Mouse (Mus musculus) erythroblast, adult 5-6 weeks (primary cell): ENCODE measurements around the gene Mgat4e. TPM values are rescaled to one million over a fixed set of nuclear protein-coding genes. Genes with fewer than 3 reads are reported as not detected.
"Not testable (repeated sequence)": the region's sequence is repeated elsewhere in the genome, so short reads cannot be mapped to it uniquely, and the experiment has no call there.

Experiments used
- ATAC-seq: replicated peaks from 2 replicates; pipeline ENCODE4 v1.8.0; 2016; ENCODE audit warnings: moderate number of reproducible peaks, mild to moderate bottlenecking, moderate TSS enrichment, inconsistent platforms; ENCODE audit not compliant: poor library complexity, low FRiP score, severe bottlenecking
- total RNA-seq, 2 experiments: library from RNA; stranded (forward) in 1 of 2; stranded (reverse) in 1 of 2; fragments of 150-400 nt in 1 of 2; fragments of 200-764, 138-1000 nt in 1 of 2; gene quantifications; 2 replicates each; pipeline versions ENCODE4 v1.2.3 to v1.2.4; 2015 to 2017; ENCODE audit warnings: low replicate concordance in 2 of 2

The Mgat4e gene
- total RNA-seq, 2 experiments from 2014 or later, result not detected

- ATAC-seq, result peak; percentile 83
Observed at GRCm38 (mm10) chr1:134556671-134557218, 7.3 kb upstream of the Mgat4e start.

- ATAC-seq, result peak; percentile 19
Observed at GRCm38 (mm10) chr1:134555871-134556670, 6.6 kb upstream of the Mgat4e start.

GRCm38 (mm10) chr1:134555240-134555870, 5.9 kb upstream of the Mgat4e start:
- ATAC-seq, result peak; percentile 38; the same call in 1 of the 2 replicates

- no peak for ATAC-seq
Observed at GRCm38 (mm10) chr1:134552396-134552795, 2.9 kb upstream of the Mgat4e start.

- ATAC-seq, result no peak
Observed at GRCm38 (mm10) chr1:134551869-134552268, 2.4 kb upstream of the Mgat4e start.

GRCm38 (mm10) chr1:134548231-134548630, 1.3 kb downstream of the Mgat4e start:
- ATAC-seq, result no peak

- no peak for ATAC-seq
Observed at GRCm38 (mm10) chr1:134540610-134541009, 8.9 kb downstream of the Mgat4e start.

GRCm38 (mm10) chr1:134535513-134535912, 14.0 kb downstream of the Mgat4e start:
- peak; percentile 53 for ATAC-seq

- no peak for ATAC-seq
Observed at GRCm38 (mm10) chr1:134535054-134535453, 14.4 kb downstream of the Mgat4e start.

GRCm38 (mm10) chr1:134533710-134534109, 15.8 kb downstream of the Mgat4e start:
- not testable (repeated sequence) for ATAC-seq

GRCm38 (mm10) chr1:134530618-134531017, 18.9 kb downstream of the Mgat4e start:
- no peak for ATAC-seq

GRCm38 (mm10) chr1:134526752-134527151, 22.7 kb downstream of the Mgat4e start:
- ATAC-seq, result peak; percentile 94

GRCm38 (mm10) chr1:134525015-134525414, 24.5 kb downstream of the Mgat4e start:
- no peak for ATAC-seq

- 0 out of 2 replicates have a peak, but pooled peaks have one; percentile 32 for ATAC-seq
Observed at GRCm38 (mm10) chr1:134524424-134524823, 25.1 kb downstream of the Mgat4e start.

GRCm38 (mm10) chr1:134522325-134522724, 27.2 kb downstream of the Mgat4e start:
- ATAC-seq, result no peak

GRCm38 (mm10) chr1:134521163-134521562, 28.3 kb downstream of the Mgat4e start:
- peak; percentile 47 for ATAC-seq

- ATAC-seq, result no peak
Observed at GRCm38 (mm10) chr1:134520001-134520721, 29.3 kb downstream of the Mgat4e start.

GRCm38 (mm10) chr1:134519201-134519600, 30.3 kb downstream of the Mgat4e start:
- not testable (repeated sequence) for ATAC-seq

- peak; percentile 92 for ATAC-seq
Observed at GRCm38 (mm10) chr1:134518677-134519076, 30.8 kb downstream of the Mgat4e start.

- ATAC-seq, result not testable (repeated sequence)
Observed at GRCm38 (mm10) chr1:134517841-134518240, 31.6 kb downstream of the Mgat4e start.
